Mouse (Mus musculus) mesoderm, embryonic 11.5 days (tissue): ENCODE data around the gene Rasl11b.
A peak's percentile ranks its signal among the peaks of the same experiment; 100 is the strongest.

Experiments used
- DNase-seq: peaks from one replicate; pipeline ENCODE4 v3.0.0-alpha.2; 2012; ENCODE audit warnings: low read depth, low spot score

Gene Rasl11b

GRCm38 (mm10) chr5:74188076-74188475 lies 7.0 kb upstream of the Rasl11b start:
- no peak for DNase-seq

- no peak for DNase-seq
These were observed 6.2 kb upstream of the Rasl11b start for GRCm38 (mm10) chr5:74188886-74189285.

- DNase-seq = no peak
These were observed 5.5 kb upstream of the Rasl11b start for GRCm38 (mm10) chr5:74189484-74190160.

DNA sequence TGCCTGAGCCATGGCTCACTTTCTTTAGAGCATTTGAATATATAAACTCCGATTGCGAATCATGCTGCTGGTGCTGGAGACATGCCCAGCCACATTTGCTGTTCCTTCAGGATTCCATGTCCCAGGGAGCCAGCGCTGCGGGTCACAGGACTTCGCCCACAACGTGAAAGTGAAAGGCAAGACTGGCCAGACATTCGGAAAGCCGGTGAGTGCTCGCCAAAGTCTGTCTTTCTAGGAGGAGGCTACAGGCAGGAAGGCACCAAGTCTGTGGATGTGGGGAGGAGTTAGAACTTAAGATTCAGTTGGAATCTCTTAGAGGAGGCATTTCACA lies 5.0 kb upstream of the Rasl11b start:
- no peak for DNase-seq

- no peak for DNase-seq
These were observed 4.2 kb upstream of the Rasl11b start for GRCm38 (mm10) chr5:74190911-74191310.

GRCm38 (mm10) chr5:74193008-74193407 lies 2.1 kb upstream of the Rasl11b start:
- DNase-seq = no peak

DNA sequence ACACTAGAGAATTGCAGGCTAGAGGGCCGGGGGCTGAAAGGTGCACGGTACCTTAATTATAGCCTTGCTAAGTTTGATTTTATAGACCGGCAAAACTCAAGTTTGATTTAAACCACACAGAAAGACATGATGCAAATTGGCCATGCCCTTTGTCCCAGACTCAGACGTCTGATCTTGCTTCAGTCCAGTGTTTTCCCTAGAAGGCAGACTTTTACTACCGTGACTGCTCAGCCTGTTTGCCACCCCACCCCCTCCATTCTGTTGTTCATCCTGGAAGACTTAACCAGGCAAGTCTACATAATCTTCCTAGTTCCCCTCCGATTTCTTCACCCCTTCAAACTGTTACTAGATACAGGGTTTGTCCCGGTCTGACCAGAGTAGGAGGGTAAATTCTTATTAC lies 1.5 kb upstream of the Rasl11b start:
- DNase-seq = no peak

DNA sequence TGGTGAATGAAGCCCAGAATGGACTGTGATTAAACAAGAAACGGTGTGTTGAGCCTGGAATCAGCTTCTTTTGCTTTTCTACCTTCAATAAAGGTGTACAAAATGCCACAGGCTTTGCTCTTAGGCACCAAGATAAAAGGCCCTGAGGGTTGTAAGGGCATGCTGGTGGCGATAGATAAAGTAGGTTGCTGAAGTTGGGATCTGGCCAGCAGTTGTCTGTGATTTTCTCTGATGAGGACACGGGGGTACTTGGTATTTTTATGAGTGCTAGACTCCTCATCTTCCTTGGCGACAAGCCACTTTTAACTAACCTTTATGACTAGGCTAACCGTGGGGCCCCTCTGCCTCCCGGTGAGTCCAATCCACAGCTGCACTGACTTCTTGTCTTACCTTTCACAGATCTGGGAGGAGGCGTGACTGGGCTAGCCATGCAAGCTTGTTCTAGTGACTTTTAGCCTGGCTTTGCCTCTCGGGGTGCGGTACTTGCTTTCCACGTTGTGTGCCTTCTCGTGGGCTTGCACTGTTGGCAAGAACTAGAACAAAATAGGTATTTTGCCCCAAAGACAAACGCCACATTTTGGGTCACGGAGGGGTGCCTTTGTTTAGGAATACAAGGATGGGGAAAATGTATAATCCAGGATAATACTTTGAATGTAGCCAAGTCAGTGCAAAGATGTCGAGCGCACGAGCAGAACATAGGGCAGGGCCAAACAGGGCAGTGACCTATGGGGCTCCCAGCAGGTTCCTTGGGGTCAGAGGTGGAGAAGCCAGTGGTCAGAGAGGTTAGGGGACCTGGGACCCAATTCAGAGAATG lies 852 bp upstream of the Rasl11b start:
- DNase-seq = no peak

DNA sequence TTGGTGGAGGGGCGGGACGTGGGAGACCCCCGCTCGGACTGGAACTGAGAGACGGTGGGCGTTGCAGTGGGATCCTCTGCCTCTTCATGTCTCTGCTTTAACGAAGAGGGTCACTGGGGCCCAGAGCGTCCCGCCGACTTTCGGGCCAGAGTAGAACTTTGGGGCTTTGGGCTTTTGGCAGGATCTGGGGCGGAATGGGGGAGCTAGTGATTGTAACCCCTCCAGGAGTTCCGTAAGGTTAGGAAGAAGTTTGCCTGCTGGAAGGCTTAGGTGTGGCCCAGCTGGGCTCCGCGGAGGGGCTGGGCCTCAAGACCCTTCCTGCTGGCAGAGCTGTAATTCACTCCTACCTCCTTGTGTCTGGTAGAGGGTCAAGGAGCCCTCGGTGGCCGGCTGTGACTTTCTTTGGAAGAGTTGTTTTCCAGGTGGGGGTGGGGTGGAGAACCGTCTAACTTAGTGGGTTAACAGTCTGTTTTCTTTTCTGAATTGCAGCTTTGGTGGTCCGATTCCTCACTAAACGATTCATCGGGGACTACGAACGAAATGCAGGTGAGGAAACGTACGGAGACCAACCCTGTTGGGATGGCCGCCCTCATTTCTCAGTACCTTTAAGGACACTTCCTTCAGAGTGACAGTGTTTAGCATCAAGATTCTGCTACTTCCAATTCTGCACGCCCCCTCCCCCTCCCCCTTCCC lies 674 bp downstream of the Rasl11b start:
- DNase-seq = peak; percentile 56

- DNase-seq = peak; percentile 55
These were observed 1.2 kb downstream of the Rasl11b start for GRCm38 (mm10) chr5:74196307-74196618.

- no peak for DNase-seq
These were observed 2.6 kb downstream of the Rasl11b start for GRCm38 (mm10) chr5:74197541-74198330.

- DNase-seq = no peak
These were observed 3.4 kb downstream of the Rasl11b start for GRCm38 (mm10) chr5:74198446-74198845.

DNA sequence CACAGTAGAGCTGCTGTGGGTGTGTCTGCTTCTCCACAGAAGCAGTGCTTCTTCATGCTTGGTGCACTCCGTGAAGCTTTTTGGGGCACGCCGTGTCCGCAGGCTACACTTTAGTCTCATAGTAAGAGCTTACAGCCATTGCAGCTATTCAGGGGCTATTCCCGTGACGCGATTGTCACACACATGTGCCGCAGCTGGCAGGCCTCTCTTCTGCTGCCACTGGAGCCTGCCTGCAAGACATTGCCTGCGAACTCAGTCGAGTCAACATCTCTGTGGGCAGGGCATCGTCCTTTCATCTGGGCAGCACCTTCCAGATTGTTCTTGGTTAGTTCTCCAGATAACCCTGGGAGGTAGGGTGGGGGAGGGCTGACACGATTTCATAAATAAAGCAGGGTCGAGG lies 4.7 kb downstream of the Rasl11b start:
- DNase-seq = no peak

DNA sequence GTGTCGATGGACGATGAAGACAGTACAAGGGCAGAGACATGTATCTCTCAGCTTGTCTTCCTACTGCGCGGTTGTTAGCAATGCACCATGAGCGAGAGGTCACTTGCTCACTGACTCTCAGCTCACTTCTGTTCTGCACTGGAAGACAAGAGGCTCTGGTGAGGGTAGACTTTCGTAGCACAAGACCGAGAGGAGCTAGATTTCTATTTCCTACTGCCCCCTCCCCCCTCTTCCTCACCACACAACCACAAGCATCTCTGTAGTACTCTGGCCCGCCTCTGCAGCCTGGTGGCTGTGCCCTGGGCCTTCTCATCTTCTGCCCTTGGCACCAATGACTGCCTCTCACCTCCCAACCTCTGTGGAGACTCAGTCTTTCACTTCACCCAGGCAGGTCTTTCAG lies 5.4 kb downstream of the Rasl11b start:
- no peak for DNase-seq

DNA sequence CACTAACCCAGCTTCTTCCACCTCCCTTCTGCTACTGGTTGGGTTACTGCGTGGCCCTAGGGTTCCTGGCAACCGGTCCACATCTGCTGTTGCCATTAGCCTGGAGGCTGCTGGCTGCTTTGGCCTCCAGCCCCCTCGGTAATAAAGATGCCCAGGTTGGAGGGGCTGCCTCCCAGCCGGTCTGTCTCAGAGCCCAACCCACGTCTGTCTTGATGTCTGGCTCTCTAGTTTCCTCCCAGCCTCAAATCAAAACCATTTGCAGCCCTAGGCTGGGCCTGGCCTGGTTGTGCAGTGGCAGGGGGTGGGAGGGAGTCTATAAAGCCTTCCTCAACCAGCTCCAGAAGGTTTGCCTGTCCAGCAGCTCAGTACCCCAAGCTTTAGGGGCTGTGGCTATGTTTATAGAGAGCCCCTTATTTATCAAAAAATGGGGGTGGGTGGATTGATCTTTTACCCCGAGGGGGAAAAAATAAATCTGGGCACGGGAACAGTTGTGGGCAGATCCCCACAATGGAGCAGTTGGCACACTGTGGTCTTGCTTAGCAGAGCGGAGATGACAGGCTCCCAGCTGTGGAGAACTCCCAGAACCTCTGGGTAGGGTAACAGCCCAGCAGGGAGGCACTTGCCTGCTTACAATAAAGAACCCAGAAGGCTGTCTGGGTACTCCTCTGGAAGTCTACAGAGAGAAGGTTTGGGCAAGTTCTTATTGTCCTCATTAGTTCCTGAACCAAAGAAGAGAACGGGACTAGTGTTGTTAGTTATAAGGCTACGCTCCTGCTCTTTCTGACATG lies 6.7 kb downstream of the Rasl11b start:
- peak; percentile 65 for DNase-seq

GRCm38 (mm10) chr5:74202515-74202914 lies 7.4 kb downstream of the Rasl11b start:
- DNase-seq = no peak

DNA sequence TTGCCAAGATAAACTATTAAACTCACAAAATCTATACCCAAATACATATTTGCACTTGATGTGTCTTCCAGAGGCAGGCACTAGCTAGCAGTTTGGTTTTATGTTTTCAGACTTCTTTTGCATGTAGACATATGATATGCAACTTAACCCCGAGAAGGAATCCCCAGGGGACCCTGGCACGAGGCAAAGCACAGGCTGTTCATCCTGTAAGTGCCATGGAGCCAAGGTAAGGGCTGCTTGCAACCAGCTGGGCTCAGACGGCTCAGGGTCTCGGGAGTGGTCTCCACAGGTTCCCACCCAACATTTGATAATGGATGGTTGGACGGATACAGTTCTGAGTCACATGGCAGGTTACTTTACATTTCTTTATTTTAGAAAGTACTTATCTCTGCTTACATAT lies 9.4 kb downstream of the Rasl11b start:
- no peak for DNase-seq

GRCm38 (mm10) chr5:74205509-74205908 lies 10.4 kb downstream of the Rasl11b start:
- peak; percentile 56 for DNase-seq

DNA sequence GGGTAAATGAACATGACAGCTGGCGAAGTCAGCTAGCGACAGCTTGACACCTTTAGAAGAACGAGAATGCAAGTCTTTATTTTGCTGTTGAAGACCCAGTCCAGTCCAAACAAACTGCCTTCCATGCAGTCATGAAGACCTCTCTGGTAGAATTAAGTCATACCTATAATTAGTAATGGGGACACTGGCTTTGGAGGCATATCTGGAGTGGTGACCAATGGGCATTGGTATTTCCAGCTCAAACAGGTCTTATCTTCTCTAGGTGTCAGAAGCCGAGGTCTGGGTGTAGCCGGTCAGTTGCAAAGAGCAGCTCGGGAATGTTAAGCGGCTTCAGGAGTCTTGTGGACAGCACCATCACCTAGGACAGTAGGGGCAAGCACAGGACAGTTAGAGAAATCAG lies 11.0 kb downstream of the Rasl11b start:
- no peak for DNase-seq

DNA sequence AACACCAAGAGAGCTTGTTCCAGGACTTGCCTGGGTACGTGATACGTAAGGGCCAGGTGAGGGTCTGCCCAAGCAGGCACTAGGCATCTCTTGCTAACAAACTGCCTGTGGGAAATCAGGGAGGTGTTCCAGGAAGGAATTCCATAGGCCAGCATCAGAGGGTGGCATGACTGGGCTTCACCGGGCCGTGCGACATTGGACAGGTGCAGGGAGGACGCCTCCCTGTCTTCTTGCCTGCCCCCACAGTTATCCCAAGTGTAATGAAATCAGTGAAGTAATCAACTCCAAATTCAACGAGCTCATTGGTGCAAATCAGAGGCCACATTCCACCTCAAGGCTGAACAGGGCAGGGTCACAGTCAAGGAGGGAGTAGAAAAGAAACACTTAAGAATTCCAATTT lies 11.6 kb downstream of the Rasl11b start:
- DNase-seq = no peak

GRCm38 (mm10) chr5:74207209-74207608 lies 12.1 kb downstream of the Rasl11b start:
- no peak for DNase-seq
